9 mouse cellular contexts compared by ENCODE assay signal in genomic region chr16:31638393-31638792, GRCm38 (mm10). TPM values are rescaled to one million over a fixed set of nuclear protein-coding genes. Genes with fewer than 3 reads are reported as not detected.
DNase-seq lines count a peak whose midpoint lies in the region; ATAC-seq and TF ChIP-seq lines count a peak whose summit lies in the region.
"Had no signal": no experiment of that assay in that cellular context is flagged by ENCODE, and none has a peak within 500 bp of the region (broad histone marks: within the 10 kb centered on the region; RNA-seq: fewer than 3 reads in every experiment).

No protein-coding gene starts in this region.

- H3K79me2 ChIP-seq in myocyte (ENCODE audit: control insufficient read depth, insufficient read depth): no peaks in the 10 kb centered on the region

- no peak overlapping the region for H3K4me3 ChIP-seq in embryonic facial prominence, embryonic 12.5 days
- H3K4me3 ChIP-seq in kidney, embryonic 15.5 days (replicated peaks): no peak overlapping the region
- H3K4me3 ChIP-seq in myocyte: no peak overlapping the region
- no peak overlapping the region for H3K4me3 ChIP-seq in forebrain, embryonic 15.5 days
- H3K4me3 ChIP-seq: forebrain, embryonic 13.5 days; liver, embryonic 13.5 days had no signal

- peak; percentile 14 for DNase-seq in left cerebral cortex, postnatal 4 days
- DNase-seq in left cerebral cortex, adult 18-20 months (ENCODE audit: low spot score in 2 of 2): no peak
- DNase-seq in thymus, postnatal 14 days: no peak
- DNase-seq: liver, embryonic 13.5 days had no signal

- H3K27ac ChIP-seq in embryonic facial prominence, embryonic 12.5 days: no peak overlapping the region
- H3K27ac ChIP-seq in kidney, embryonic 15.5 days: peak overlapping the region; percentile 49
- H3K27ac ChIP-seq in forebrain, embryonic 15.5 days (replicated peaks): no peak overlapping the region
- H3K27ac ChIP-seq: forebrain, embryonic 13.5 days; liver, embryonic 13.5 days had no signal

- peak overlapping the region; percentile 3; the same call in 1 of the 2 replicates for H3K4me2 ChIP-seq in embryonic facial prominence, embryonic 12.5 days (replicated peaks)
- peak overlapping the region; percentile 37; the same call in 1 of the 2 replicates for H3K4me2 ChIP-seq in kidney, embryonic 15.5 days
- peak overlapping the region; percentile 79 for H3K4me2 ChIP-seq in myocyte (ENCODE audit: low read depth)
- no peak overlapping the region for H3K4me2 ChIP-seq in forebrain, embryonic 15.5 days (replicated peaks)
- H3K4me2 ChIP-seq: forebrain, embryonic 13.5 days; liver, embryonic 13.5 days had no signal

- no peaks in the 10 kb centered on the region for H3K27me3 ChIP-seq in embryonic facial prominence, embryonic 12.5 days
- no peaks in the 10 kb centered on the region for H3K27me3 ChIP-seq in kidney, embryonic 15.5 days
- H3K27me3 ChIP-seq in myocyte (ENCODE audit: control insufficient read depth, insufficient read depth, insufficient read length): no peaks in the 10 kb centered on the region
- no peaks in the 10 kb centered on the region for H3K27me3 ChIP-seq in forebrain, embryonic 15.5 days
- H3K27me3 ChIP-seq: forebrain, embryonic 13.5 days had no signal

- no peak overlapping the region for H3K9ac ChIP-seq in embryonic facial prominence, embryonic 12.5 days
- H3K9ac ChIP-seq in kidney, embryonic 15.5 days: no peak overlapping the region
- no peak overlapping the region for H3K9ac ChIP-seq in forebrain, embryonic 15.5 days (replicated peaks)
- H3K9ac ChIP-seq: forebrain, embryonic 13.5 days; liver, embryonic 13.5 days had no signal

- no peak for TF ChIP-seq POLR2A in myocyte (IDR thresholded peaks at IDR 0.05; ENCODE audit: insufficient read length, low read depth)

- H3ac ChIP-seq in myocyte (ENCODE audit: control insufficient read depth, insufficient read length): no peak overlapping the region

- ATAC-seq in embryonic facial prominence, embryonic 12.5 days (ENCODE audit: insufficient number of reproducible peaks, insufficient read depth, low FRiP score, low TSS enrichment): no peak
- ATAC-seq in kidney, embryonic 15.5 days (replicated peaks; ENCODE audit: low FRiP score): 0 out of 2 replicates have a peak, but pooled peaks have one; percentile 29
- ATAC-seq in forebrain, embryonic 15.5 days (replicated peaks): no peak
- ATAC-seq: forebrain, embryonic 13.5 days had no signal

- intact Hi-C loops in left cerebral cortex, postnatal 4 days (cut with DNase I): no loop called here

- H3K9me3 ChIP-seq in embryonic facial prominence, embryonic 12.5 days: no peaks in the 10 kb centered on the region
- H3K9me3 ChIP-seq in kidney, embryonic 15.5 days (replicated peaks): no peaks in the 10 kb centered on the region
- no peaks in the 10 kb centered on the region for H3K9me3 ChIP-seq in forebrain, embryonic 15.5 days
- H3K9me3 ChIP-seq: forebrain, embryonic 13.5 days; liver, embryonic 13.5 days had no signal

- WGBS in embryonic facial prominence, embryonic 12.5 days: 48% methylated on average over 7 of the region's 7 CpGs
- WGBS in kidney, embryonic 15.5 days: 19% methylated on average over 7 of the region's 7 CpGs
- 65% methylated on average over 7 of the region's 7 CpGs for WGBS in forebrain, embryonic 15.5 days

- H3K4me1 ChIP-seq in embryonic facial prominence, embryonic 12.5 days: peaks cover 17% of the 10 kb centered on the region
- H3K4me1 ChIP-seq in kidney, embryonic 15.5 days: peaks cover 19% of the 10 kb centered on the region
- no peaks in the 10 kb centered on the region for H3K4me1 ChIP-seq in forebrain, embryonic 15.5 days
- H3K4me1 ChIP-seq: forebrain, embryonic 13.5 days; liver, embryonic 13.5 days had no signal

- H3K36me3 ChIP-seq in embryonic facial prominence, embryonic 12.5 days: no peaks in the 10 kb centered on the region
- H3K36me3 ChIP-seq in kidney, embryonic 15.5 days: no peaks in the 10 kb centered on the region
- no peaks in the 10 kb centered on the region for H3K36me3 ChIP-seq in myocyte (ENCODE audit: control insufficient read depth, insufficient read depth)
- no peaks in the 10 kb centered on the region for H3K36me3 ChIP-seq in forebrain, embryonic 15.5 days
- H3K36me3 ChIP-seq: liver, embryonic 13.5 days had no signal

TF ChIP-seq in myocyte, 11 proteins besides CTCF, POLR2A, EP300 and RAD21:
- peak; percentile 33 for TF ChIP-seq TCF12 (IDR thresholded peaks at IDR 0.05; ENCODE audit: insufficient read depth, poor library complexity, severe bottlenecking)
- no peak for TF ChIP-seq REST (IDR thresholded peaks at IDR 0.05; ENCODE audit: insufficient read depth, insufficient read length)
- no peak for TF ChIP-seq CEBPB (IDR thresholded peaks at IDR 0.05; ENCODE audit: insufficient read depth, poor library complexity, severe bottlenecking)
- TF ChIP-seq USF1 (IDR thresholded peaks at IDR 0.05; ENCODE audit: low read depth): no peak
- TF ChIP-seq E2F4 (IDR thresholded peaks at IDR 0.05; ENCODE audit: insufficient read depth): no peak
- no peak for TF ChIP-seq MAX (IDR thresholded peaks at IDR 0.05; ENCODE audit: low read depth)
- peak; percentile 23 for TF ChIP-seq TCF3 (IDR thresholded peaks at IDR 0.05; ENCODE audit: insufficient read length, low read depth)
- no peak for TF ChIP-seq POLR2AphosphoS2 (IDR thresholded peaks at IDR 0.05; ENCODE audit: insufficient read length, low read depth)
- peak in 2 of 3 experiments; percentile 67 to 76 for TF ChIP-seq MYOD1 (IDR thresholded peaks at IDR 0.05; ENCODE audit: control insufficient read depth in 1 of 3, insufficient read length in 2 of 3, low read depth in 2 of 3)
- TF ChIP-seq SRF (IDR thresholded peaks at IDR 0.05; ENCODE audit: control insufficient read depth, insufficient read length, low read depth): no peak
- TF ChIP-seq MYOG (IDR thresholded peaks at IDR 0.05; ENCODE audit: control insufficient read depth in 1 of 3, insufficient read depth in 1 of 3, insufficient read length in 2 of 3, low read depth in 2 of 3): peak; percentile 23 to 87 (median 41)
TF ChIP-seq in myocyte: peak in this region for 4.

RNA-seq across cellular contexts. Expression of gene Dlg1, which starts 24.9 kb away (rescaled TPM):
- total RNA-seq in left cerebral cortex, postnatal 4 days (2021): 10 to 100 TPM; 51.2 TPM
- total RNA-seq in left cerebral cortex, adult 18-20 months (2021): 100 to 1,000 TPM; 179 to 196 TPM
- polyA plus RNA-seq in embryonic facial prominence, embryonic 12.5 days (2016; fragmentation: Nextera tagmentation; extraction: Ambion mirVana): 39.1 and 43.5 TPM in 2 replicates
- 28.5 and 31.3 TPM in 2 replicates for polyA plus RNA-seq in kidney, embryonic 15.5 days (2015; fragmentation: Nextera tagmentation; extraction: Ambion mirVana)
- 23.2 TPM for polyA plus RNA-seq in myocyte (2012; fragmentation: generic; extraction: Trizol)
- polyA plus RNA-seq in forebrain, embryonic 15.5 days (2015; fragmentation: Nextera tagmentation; extraction: Ambion mirVana): 17.7 and 20.9 TPM in 2 replicates
